Mouse (Mus musculus) neural tube, embryonic 13.5 days (tissue): ENCODE data around the gene Cd33. TPM values are rescaled to one million over a fixed set of nuclear protein-coding genes. Genes with fewer than 3 reads are reported as not detected.

Experiments
- polyA plus RNA-seq: library from polyadenylated mRNA; unstranded; fragments of >200 nt; fragmentation: Nextera tagmentation; extraction: Ambion mirVana; gene quantifications from 2 replicates; pipeline ENCODE4 v1.2.1, GENCODE M21; 2015

Cd33 gene
- polyA plus RNA-seq, 1 experiment from 2014 or later, result 1.5 TPM

Other genes starting within 250 kb of the Cd33 start
- gene Zfp715, start 231.1 kb downstream of the Cd33 start, polyA plus RNA-seq, result 16.2 and 17.4 TPM in 2 replicates
- 0.17 and 0.26 TPM in 2 replicates for gene Siglecf, start 193.1 kb downstream of the Cd33 start, polyA plus RNA-seq
- gene Siglecg, start 136.2 kb downstream of the Cd33 start, polyA plus RNA-seq, result 0.21 TPM in 1 of 2 replicates, not detected in the other
- not detected in 2 replicates for gene Lim2, start 116.8 kb downstream of the Cd33 start, polyA plus RNA-seq
- not detected in 2 replicates for gene Nkg7, start 107.4 kb downstream of the Cd33 start, polyA plus RNA-seq
- not detected in 2 replicates for gene Cldnd2, start 103.6 kb downstream of the Cd33 start, polyA plus RNA-seq
- 148 and 170 TPM in 2 replicates for gene Etfb, start 100.3 kb downstream of the Cd33 start, polyA plus RNA-seq
- 0.40 TPM in 1 of 2 replicates, not detected in the other for gene Gm45233, start 100.3 kb downstream of the Cd33 start, polyA plus RNA-seq
- gene Vsig10l, start 81.3 kb downstream of the Cd33 start, polyA plus RNA-seq, result 8.1 and 9.6 TPM in 2 replicates
- 8.6 TPM in 2 replicates for gene Iglon5, start 54.4 kb downstream of the Cd33 start, polyA plus RNA-seq
- gene 4931406B18Rik, start 38.5 kb downstream of the Cd33 start, polyA plus RNA-seq, result not detected in 2 replicates
- 8.2 and 9.5 TPM in 2 replicates for gene Zfp658, start 17.8 kb upstream of the Cd33 start, polyA plus RNA-seq
- 13.9 and 14.7 TPM in 2 replicates for gene Zfp719, start 35.2 kb upstream of the Cd33 start, polyA plus RNA-seq
- 0.29 and 0.32 TPM in 2 replicates for gene Zfp819, start 62.7 kb upstream of the Cd33 start, polyA plus RNA-seq
- gene Ceacam18, start 90.3 kb upstream of the Cd33 start, polyA plus RNA-seq, result not detected in 2 replicates
- gene Siglece, start 115.7 kb upstream of the Cd33 start, polyA plus RNA-seq, result 0.41 TPM in 1 of 2 replicates, not detected in the other
- 20.1 and 21.1 TPM in 2 replicates for gene Ctu1, start 127.6 kb upstream of the Cd33 start, polyA plus RNA-seq
- gene Klk14, start 146.0 kb upstream of the Cd33 start, polyA plus RNA-seq, result not detected in 2 replicates
- gene Klk13, start 168.1 kb upstream of the Cd33 start, polyA plus RNA-seq, result not detected in 2 replicates
- not detected in 2 replicates for gene Klk12, start 224.5 kb upstream of the Cd33 start, polyA plus RNA-seq
- gene Klk11, start 230.2 kb upstream of the Cd33 start, polyA plus RNA-seq, result not detected in 2 replicates
- gene Klk10, start 236.6 kb upstream of the Cd33 start, polyA plus RNA-seq, result not detected in 2 replicates
- gene Klk9, start 247.5 kb upstream of the Cd33 start, polyA plus RNA-seq, result not detected in 2 replicates